Comparison of ENCODE assay signal across 34 mouse cellular contexts in the genomic region with DNA sequence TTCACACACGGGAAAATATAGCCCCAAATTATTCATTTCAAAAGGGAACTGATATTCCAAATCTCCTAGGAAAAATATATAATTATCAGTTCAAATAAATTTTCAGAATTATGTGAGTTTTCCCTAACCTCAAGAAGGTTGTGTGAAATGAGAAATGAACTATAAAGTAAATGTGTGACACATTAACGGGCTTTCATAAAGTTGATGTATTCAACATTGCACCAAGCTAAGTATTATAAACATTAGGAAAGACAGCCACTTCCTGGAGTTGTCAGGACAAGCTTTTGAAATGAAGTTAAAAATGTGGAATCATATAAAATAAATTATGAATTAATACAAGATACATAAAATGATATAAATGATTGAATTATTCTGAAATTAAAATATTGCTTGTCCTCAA.
"Had no signal": no experiment of that assay in that cellular context is flagged by ENCODE, and none has a peak within 500 bp of the region (broad histone marks: within the 10 kb centered on the region; RNA-seq: fewer than 3 reads in every experiment).

No protein-coding gene starts in this region.

- DNase-seq: heart, postnatal 10 days; heart, postnatal 14 days; heart, postnatal 36 days; heart, postnatal 4 days; kidney, adult 11 months; kidney, adult 18-20 months; kidney, adult 2 months; kidney, adult 8-10 months; kidney, adult 9 months; kidney, postnatal 10 days; kidney, postnatal 14 days; kidney, postnatal 25 days; kidney, postnatal 36 days; kidney, postnatal 4 days; layer of hippocampus, adult 9-11 months; layer of hippocampus, postnatal 36 days had no signal

- H3K4me3 ChIP-seq: heart, embryonic 10.5 days; heart, embryonic 12.5 days; heart, embryonic 13.5 days; heart, embryonic 15.5 days; hindbrain, embryonic 10.5 days; hindbrain, embryonic 12.5 days; hindbrain, embryonic 13.5 days; hindbrain, embryonic 15.5 days; intestine, embryonic 15.5 days; layer of hippocampus, adult 2 months; left cerebral cortex, adult 2 months had no signal

- H3K27ac ChIP-seq: heart, embryonic 10.5 days; heart, embryonic 13.5 days; heart, embryonic 15.5 days; hindbrain, embryonic 10.5 days; hindbrain, embryonic 12.5 days; hindbrain, embryonic 13.5 days; hindbrain, embryonic 14.5 days; hindbrain, embryonic 15.5 days; hindbrain, postnatal 0 days; intestine, embryonic 15.5 days; layer of hippocampus, adult 2 months; left cerebral cortex, adult 2 months had no signal

- H3K9me3 ChIP-seq: heart, embryonic 10.5 days; heart, embryonic 12.5 days; heart, embryonic 13.5 days; heart, embryonic 15.5 days; hindbrain, embryonic 10.5 days; hindbrain, embryonic 12.5 days; hindbrain, embryonic 13.5 days; hindbrain, embryonic 15.5 days; intestine, embryonic 15.5 days had no signal

- ATAC-seq: hindbrain, embryonic 16.5 days; hindbrain, postnatal 0 days; inflammation-experienced regulatory T-cells, adult 6 months; intestine, embryonic 15.5 days; intestine, embryonic 16.5 days; intestine, postnatal 0 days had no signal

- H3K36me3 ChIP-seq: heart, embryonic 10.5 days; heart, embryonic 12.5 days; heart, embryonic 13.5 days; heart, embryonic 15.5 days; hindbrain, embryonic 10.5 days; hindbrain, embryonic 12.5 days; hindbrain, embryonic 13.5 days; hindbrain, embryonic 15.5 days; intestine, embryonic 15.5 days had no signal

- H3K27me3 ChIP-seq: heart, embryonic 12.5 days; heart, embryonic 13.5 days; heart, embryonic 15.5 days; hindbrain, embryonic 12.5 days; hindbrain, embryonic 13.5 days; hindbrain, embryonic 15.5 days; intestine, embryonic 15.5 days had no signal

- H3K4me2 ChIP-seq: heart, embryonic 11.5 days; heart, embryonic 12.5 days; heart, embryonic 13.5 days; heart, embryonic 15.5 days; hindbrain, embryonic 12.5 days; hindbrain, embryonic 13.5 days; hindbrain, embryonic 14.5 days; hindbrain, embryonic 15.5 days; intestine, embryonic 15.5 days had no signal

- H3K4me1 ChIP-seq: heart, embryonic 10.5 days; heart, embryonic 12.5 days; heart, embryonic 13.5 days; heart, embryonic 15.5 days; hindbrain, embryonic 10.5 days; hindbrain, embryonic 12.5 days; hindbrain, embryonic 13.5 days; hindbrain, embryonic 15.5 days; intestine, embryonic 15.5 days had no signal

- H3K9ac ChIP-seq: heart, embryonic 12.5 days; heart, embryonic 13.5 days; heart, embryonic 15.5 days; hindbrain, embryonic 12.5 days; hindbrain, embryonic 13.5 days; hindbrain, embryonic 14.5 days; hindbrain, embryonic 15.5 days; intestine, embryonic 15.5 days had no signal
